Mouse (Mus musculus) cerebellum, adult 9-11 months (tissue): ENCODE results near the gene Slc13a5.

ENCODE experiments used
- DNase-seq: peaks from one replicate; pipeline ENCODE4 v3.0.0; 2022

Slc13a5 gene

GRCm38 (mm10) chr11:72266960-72267560, at the start of gene Slc13a5:
Slc13a5 (minus strand) TSS chr11:72267222.
- no peak for DNase-seq

- no peak for DNase-seq
These were observed 47.3 kb upstream of the Slc13a5 start, which contains the start of gene Fbxo39 for GRCm38 (mm10) chr11:72314151-72314895. Fbxo39 (plus strand) TSS chr11:72314444.

DNA sequence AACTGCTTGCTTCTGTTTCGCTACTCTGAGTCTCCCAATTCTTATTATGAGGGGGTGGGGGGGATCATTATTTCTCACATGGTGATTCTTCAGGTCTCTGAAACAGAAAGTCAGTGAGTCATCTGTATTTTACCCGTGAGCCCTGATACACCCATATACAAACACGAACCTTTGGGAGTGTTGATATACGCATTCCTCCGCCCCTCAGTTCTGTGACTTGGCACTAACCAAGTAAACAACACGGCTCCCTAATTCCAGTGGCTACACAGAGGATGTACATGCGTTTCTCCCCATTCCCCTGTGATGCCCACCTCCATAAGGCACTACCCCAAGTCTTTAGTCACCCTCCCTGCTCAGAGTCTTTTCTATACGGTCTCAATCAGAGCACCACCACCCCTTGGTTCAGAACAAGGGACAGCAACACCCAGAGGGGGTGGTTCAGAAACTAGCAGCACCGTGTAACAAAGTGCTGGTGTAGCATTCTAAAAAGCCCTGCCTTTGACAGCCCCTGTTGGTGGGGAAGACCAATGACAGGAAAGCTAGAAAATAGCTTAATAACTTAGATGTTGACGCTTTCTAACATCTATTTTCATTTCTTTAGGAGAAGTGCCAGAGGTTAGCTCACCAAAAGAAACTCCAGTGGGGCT, 44.5 kb upstream of the Slc13a5 start:
- no peak for DNase-seq

- no peak for DNase-seq
These were observed 43.5 kb upstream of the Slc13a5 start for GRCm38 (mm10) chr11:72310491-72310890.

GRCm38 (mm10) chr11:72308982-72309381, 42.0 kb upstream of the Slc13a5 start:
- DNase-seq: no peak

GRCm38 (mm10) chr11:72307461-72307860, 40.4 kb upstream of the Slc13a5 start:
- no peak for DNase-seq

- DNase-seq: peak; percentile 81
These were observed 35.2 kb upstream of the Slc13a5 start for GRCm38 (mm10) chr11:72302230-72302629.

DNA sequence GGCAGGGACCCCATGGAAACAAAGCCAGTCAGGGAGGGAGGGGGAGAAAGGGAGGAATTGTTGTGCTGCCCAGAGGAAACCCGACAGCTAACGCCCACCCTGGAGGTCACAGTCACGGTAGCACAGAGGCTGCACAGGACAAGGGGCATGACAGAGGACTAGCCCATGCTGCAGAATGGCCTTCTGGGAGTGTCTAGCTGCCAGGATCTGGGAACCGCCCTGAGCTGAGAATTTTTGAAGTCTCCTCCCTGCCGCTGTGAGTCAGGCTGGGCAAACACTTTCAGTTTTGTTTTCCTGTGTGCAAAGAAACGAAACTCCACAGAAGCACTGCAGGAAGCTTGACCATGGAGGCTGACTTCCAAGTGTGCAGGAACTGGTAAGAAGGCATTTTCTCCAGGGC, 34.3 kb upstream of the Slc13a5 start, which contains the start of gene Xaf1:
Gene Xaf1 (plus strand): TSS at position 296 of the 400 bp plus-strand sequence.
- peak; percentile 6 for DNase-seq

- DNase-seq: no peak
These were observed 26.1 kb upstream of the Slc13a5 start for GRCm38 (mm10) chr11:72293116-72293515.

DNA sequence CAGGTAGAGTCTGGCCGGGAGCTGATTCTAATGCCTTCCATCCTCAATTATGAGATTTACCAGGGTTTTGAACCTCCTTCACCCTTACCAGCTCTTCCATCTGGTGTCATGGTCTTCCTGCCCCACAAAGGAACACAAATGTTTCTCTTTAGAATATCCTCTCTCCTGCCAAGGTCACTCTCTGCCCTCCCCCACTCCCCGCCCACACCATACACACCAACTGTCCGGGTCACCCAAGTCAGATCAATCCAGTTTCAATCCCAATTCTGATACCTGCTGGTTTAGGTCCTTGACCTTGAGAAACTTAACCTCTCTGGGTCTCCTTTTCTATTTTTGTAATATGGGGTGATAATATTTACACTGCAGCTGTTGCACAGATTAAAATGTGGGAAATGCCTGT, 20.5 kb upstream of the Slc13a5 start:
- DNase-seq: no peak

DNA sequence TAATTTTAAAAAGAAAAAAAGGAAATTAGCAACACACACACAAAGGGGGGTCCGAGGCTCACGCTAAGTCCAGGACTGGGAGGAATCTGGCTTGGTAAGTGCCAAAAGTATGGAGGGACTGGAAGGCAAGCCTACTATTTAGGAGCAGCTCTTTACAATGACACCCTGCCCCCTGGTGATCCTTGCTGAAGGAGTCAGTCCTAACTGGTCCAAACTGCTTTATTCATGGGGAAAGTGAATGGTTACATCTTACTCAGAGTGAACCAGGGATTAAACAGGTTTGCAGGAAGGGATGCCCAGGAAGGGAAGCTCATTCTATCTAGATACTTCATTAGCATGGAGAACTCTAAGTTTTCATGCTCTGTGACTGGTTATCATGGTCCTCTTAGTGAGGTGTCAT, 20.1 kb upstream of the Slc13a5 start:
- no peak for DNase-seq

DNA sequence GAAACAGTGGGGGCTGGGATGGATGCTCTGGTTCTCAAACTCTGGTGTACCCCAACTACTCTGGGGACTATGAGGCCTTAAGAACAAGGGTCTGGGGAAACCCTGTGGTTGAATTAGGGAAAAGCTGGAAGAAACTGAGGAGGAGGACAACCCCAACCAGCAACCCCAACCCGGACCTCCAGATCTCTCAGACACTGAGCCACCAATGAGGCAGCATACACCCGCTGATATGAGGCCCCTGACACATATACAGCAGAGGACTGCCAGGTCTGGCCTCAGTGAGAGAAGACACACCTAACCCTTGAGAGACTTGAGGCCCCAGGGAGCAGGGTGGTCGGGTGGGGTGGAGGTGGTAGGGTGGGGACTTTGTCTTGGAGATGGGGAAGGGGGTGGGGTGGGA, 19.6 kb upstream of the Slc13a5 start:
- DNase-seq: no peak

GRCm38 (mm10) chr11:72285971-72286480, 19.0 kb upstream of the Slc13a5 start:
- DNase-seq: no peak

GRCm38 (mm10) chr11:72284532-72285182, 17.6 kb upstream of the Slc13a5 start:
- DNase-seq: no peak

DNA sequence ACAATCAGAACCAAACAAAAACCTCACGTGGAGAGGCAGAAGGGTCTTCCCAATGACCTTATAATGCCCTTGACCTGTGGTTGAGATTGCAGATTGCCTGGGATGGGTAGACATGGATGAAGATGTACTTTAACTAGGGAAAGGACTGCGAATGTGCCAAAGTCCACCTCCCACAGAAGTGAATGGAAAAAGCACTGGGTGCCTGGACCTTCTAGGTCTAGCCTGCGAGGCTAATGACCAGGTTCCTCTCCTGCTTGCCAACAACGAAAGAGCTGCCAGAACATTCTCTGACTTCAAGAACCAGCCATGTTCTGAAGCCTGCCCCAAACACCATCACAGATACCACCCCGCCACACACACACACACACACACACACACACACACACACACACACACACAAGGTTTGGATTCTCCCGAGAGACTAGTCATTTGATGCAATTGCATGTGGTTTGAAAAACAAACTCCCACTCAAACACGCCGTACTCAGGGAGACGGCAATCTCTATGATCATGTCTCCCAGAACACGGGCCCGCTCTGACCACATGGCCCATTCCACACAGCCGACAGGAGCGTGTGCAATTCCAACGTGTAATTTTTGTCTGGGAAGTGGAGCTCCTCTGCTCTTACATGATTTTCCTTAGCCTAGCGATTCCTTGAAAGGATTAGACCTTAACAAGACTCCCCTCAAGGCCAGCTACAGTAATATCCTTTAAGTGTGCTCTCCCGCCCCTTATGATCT, 16.6 kb upstream of the Slc13a5 start:
- DNase-seq: no peak

DNA sequence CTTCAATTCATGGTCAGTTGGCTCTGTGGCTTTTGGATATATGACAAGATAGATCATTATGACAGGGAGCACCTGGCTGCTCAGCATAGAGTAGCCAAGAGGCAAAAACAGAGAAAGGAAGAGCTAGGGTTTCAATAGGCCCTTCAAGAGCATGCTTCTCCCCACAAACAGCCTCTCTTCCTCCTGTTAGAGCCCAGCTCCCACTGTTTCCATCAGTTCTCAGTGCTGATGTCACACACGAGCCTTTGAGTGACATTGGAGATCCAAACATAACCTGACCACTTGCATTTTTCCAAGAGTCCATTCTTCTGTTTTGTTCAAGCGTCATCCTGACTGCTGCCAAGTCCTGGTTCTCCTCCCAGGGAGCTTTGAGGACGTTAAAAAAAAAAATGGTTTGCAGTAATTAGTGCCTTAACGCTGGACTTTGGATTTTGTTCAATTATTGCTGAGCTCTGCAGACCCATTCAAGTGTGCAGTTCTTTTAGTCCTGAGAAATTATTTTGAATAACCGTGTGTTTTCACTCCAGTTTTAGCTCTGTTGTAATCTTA, 14.9 kb upstream of the Slc13a5 start:
- no peak for DNase-seq

DNA sequence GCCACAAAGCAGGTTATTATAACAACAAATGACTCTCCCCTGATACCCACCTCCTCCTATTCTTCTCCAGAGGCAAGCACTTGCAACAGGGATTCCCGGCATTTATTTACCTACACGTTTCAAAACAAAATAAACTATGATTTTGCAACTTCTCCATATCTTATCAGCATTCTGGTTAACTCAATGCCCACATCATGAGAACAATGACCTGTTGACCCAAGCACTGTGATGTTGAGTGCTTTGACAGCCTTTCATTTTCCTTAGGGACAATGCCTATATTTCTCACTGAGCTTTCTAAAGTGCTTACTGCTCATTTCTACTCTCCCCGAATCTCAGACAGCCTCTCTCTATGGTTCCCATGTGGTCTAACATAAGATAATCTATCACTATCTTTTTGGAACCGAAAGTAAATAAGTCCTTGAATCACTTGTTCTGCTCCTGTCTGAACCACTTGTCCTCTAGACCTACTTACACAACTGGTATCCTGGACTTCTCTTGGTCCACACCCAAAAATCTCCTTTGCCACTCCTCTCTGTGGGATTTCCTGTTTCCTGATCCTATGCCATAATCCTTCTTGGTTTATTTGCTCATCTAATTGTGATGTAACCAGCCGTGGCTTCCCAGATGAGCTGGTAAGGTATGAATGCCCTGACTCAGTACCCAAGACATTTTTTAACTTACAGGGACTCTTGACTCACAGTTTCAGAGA, 14.3 kb upstream of the Slc13a5 start:
- no peak for DNase-seq

- no peak for DNase-seq
These were observed 6.3 kb upstream of the Slc13a5 start for GRCm38 (mm10) chr11:72273341-72273740.

GRCm38 (mm10) chr11:72271761-72272160, 4.7 kb upstream of the Slc13a5 start:
- DNase-seq: no peak

GRCm38 (mm10) chr11:72266207-72266959, 639 bp downstream of the Slc13a5 start:
- peak; percentile 13 for DNase-seq

DNA sequence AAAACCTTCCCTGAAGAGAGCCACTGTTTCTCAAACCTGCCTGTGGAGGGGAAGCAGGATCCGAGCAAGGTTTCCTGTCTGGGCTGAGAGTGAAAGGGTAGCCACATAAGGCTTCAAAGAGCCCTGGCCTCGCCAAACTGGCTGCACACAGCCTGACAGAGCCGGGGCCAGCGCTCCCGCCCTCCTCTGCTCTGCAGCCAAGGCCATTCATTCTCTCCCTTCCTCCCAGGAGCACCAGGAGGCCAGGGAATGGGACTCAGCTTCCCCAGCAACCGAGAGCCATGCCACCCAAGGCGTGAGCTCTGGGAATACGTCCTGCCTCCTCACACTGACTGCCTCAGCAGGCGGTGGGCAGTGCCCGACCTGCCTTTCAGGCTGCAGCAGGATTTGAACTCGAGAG, 1.5 kb downstream of the Slc13a5 start:
- DNase-seq: peak; percentile 21
